Mouse (Mus musculus): ENCODE results near the gene Fcho2.

- TF ChIP-seq CTCF (IDR thresholded peaks at IDR 0.05; ENCODE audit: low read depth) (no peak), EP300 (IDR thresholded peaks at IDR 0.05; ENCODE audit: low read depth) (no peak)
These were observed 22.4 kb downstream of the Fcho2 start for GRCm38 (mm10) chr13:98792864-98793263.

Measured in liver, postnatal 0 days (tissue).